Mouse (Mus musculus) E14TG2a.4 (cell line): ENCODE results near the gene Fam53a.

Experiments used
- CTCF ChIP-seq: conservative IDR thresholded peaks from 2 replicates; pipeline ENCODE4 v1.5.1; 2014; ENCODE audit warnings: low read length
- NANOG ChIP-seq: IDR thresholded peaks from 2 replicates; pipeline ENCODE4 v1.6.1; 2014; ENCODE audit warnings: borderline replicate concordance, low read length, mixed read lengths
- POU5F1 ChIP-seq: IDR thresholded peaks from 2 replicates; pipeline ENCODE4 v1.6.1; 2014; ENCODE audit warnings: low read length, borderline replicate concordance

GRCm38 (mm10) chr5:33651017-33651416 lies 21.6 kb upstream of the Fam53a start:
- TF ChIP-seq CTCF (no peak), POU5F1 (no peak), NANOG (no peak)
